Mouse (Mus musculus): ENCODE measurements around the gene Gm3173.
"Not testable (repeated sequence)": the region's sequence is repeated elsewhere in the genome, so short reads cannot be mapped to it uniquely, and the experiment has no call there.

GRCm38 (mm10) chr14:4481445-4481844, 50.7 kb downstream of the Gm3173 start, which contains the start of gene Gm3182:
- TF ChIP-seq CTCF (IDR thresholded peaks at IDR 0.05; ENCODE audit: low read depth); EP300 (optimal IDR thresholded peaks at IDR 0.05): not testable (repeated sequence)

All from stomach, postnatal 0 days (tissue).